Mouse (Mus musculus): ENCODE results near the gene Cd4. TPM values are rescaled to one million over a fixed set of nuclear protein-coding genes. Genes with fewer than 3 reads are reported as not detected.
"Not testable (repeated sequence)": the region's sequence is repeated elsewhere in the genome, so short reads cannot be mapped to it uniquely, and the experiment has no call there.

The Cd4 gene
- total RNA-seq, 1 experiment from 2014 or later = 5.8 TPM

- ATAC-seq (replicated peaks in 1 of 2; ENCODE audit: insufficient read depth in 1 of 2, low FRiP score in 2 of 2, low TSS enrichment in 1 of 2, low read depth in 1 of 2, poor library complexity in 2 of 2, severe bottlenecking in 2 of 2) = no peak
Observed at GRCm38 (mm10) chr6:124834512-124835081, 53.4 kb downstream of the Cd4 start.

- ATAC-seq (replicated peaks in 1 of 2; ENCODE audit: insufficient read depth in 1 of 2, low FRiP score in 2 of 2, low TSS enrichment in 1 of 2, low read depth in 1 of 2, poor library complexity in 2 of 2, severe bottlenecking in 2 of 2) = no peak
Observed at GRCm38 (mm10) chr6:124831649-124832048, 56.4 kb downstream of the Cd4 start.

- ATAC-seq (replicated peaks in 1 of 2; ENCODE audit: insufficient read depth in 1 of 2, low FRiP score in 2 of 2, low TSS enrichment in 1 of 2, low read depth in 1 of 2, poor library complexity in 2 of 2, severe bottlenecking in 2 of 2) = not testable (repeated sequence)
Observed at GRCm38 (mm10) chr6:124831199-124831598, 56.8 kb downstream of the Cd4 start.

GRCm38 (mm10) chr6:124829799-124830700 is 58.0 kb downstream of the Cd4 start:
- peak; percentile 74 to 76 for ATAC-seq (replicated peaks in 1 of 2; ENCODE audit: insufficient read depth in 1 of 2, low FRiP score in 2 of 2, low TSS enrichment in 1 of 2, low read depth in 1 of 2, poor library complexity in 2 of 2, severe bottlenecking in 2 of 2)

- ATAC-seq (replicated peaks in 1 of 2; ENCODE audit: insufficient read depth in 1 of 2, low FRiP score in 2 of 2, low TSS enrichment in 1 of 2, low read depth in 1 of 2, poor library complexity in 2 of 2, severe bottlenecking in 2 of 2) = peak; percentile 83
Observed at GRCm38 (mm10) chr6:124828868-124829798, 58.9 kb downstream of the Cd4 start, which contains the start of the genes Usp5 and Cdca3. Usp5 (minus strand) TSS chr6:124829484. Cdca3 (plus strand) TSS chr6:124829547.

GRCm38 (mm10) chr6:124828101-124828592 is 59.9 kb downstream of the Cd4 start:
- peak; percentile 4 to 10; a peak in 2 of 4 replicates for ATAC-seq (replicated peaks in 1 of 2; ENCODE audit: insufficient read depth in 1 of 2, low FRiP score in 2 of 2, low TSS enrichment in 1 of 2, low read depth in 1 of 2, poor library complexity in 2 of 2, severe bottlenecking in 2 of 2)

- ATAC-seq (replicated peaks in 1 of 2; ENCODE audit: insufficient read depth in 1 of 2, low FRiP score in 2 of 2, low TSS enrichment in 1 of 2, low read depth in 1 of 2, poor library complexity in 2 of 2, severe bottlenecking in 2 of 2) = no peak
Observed at GRCm38 (mm10) chr6:124822049-124822448, 66.0 kb downstream of the Cd4 start.

- no peak for ATAC-seq (replicated peaks in 1 of 2; ENCODE audit: insufficient read depth in 1 of 2, low FRiP score in 2 of 2, low TSS enrichment in 1 of 2, low read depth in 1 of 2, poor library complexity in 2 of 2, severe bottlenecking in 2 of 2)
Observed at GRCm38 (mm10) chr6:124820891-124821290, 67.1 kb downstream of the Cd4 start.

- peak in 1 of 2 experiments; percentile 62; a peak in 2 of 4 replicates for ATAC-seq (replicated peaks in 1 of 2; ENCODE audit: insufficient read depth in 1 of 2, low FRiP score in 2 of 2, low TSS enrichment in 1 of 2, low read depth in 1 of 2, poor library complexity in 2 of 2, severe bottlenecking in 2 of 2)
Observed at GRCm38 (mm10) chr6:124817971-124818370, 70.0 kb downstream of the Cd4 start.

- ATAC-seq (replicated peaks in 1 of 2; ENCODE audit: insufficient read depth in 1 of 2, low FRiP score in 2 of 2, low TSS enrichment in 1 of 2, low read depth in 1 of 2, poor library complexity in 2 of 2, severe bottlenecking in 2 of 2) = no peak
Observed at GRCm38 (mm10) chr6:124817563-124817962, 70.5 kb downstream of the Cd4 start.

- no peak for ATAC-seq (replicated peaks in 1 of 2; ENCODE audit: insufficient read depth in 1 of 2, low FRiP score in 2 of 2, low TSS enrichment in 1 of 2, low read depth in 1 of 2, poor library complexity in 2 of 2, severe bottlenecking in 2 of 2)
Observed at GRCm38 (mm10) chr6:124817125-124817524, 70.9 kb downstream of the Cd4 start.

- ATAC-seq (replicated peaks in 1 of 2; ENCODE audit: insufficient read depth in 1 of 2, low FRiP score in 2 of 2, low TSS enrichment in 1 of 2, low read depth in 1 of 2, poor library complexity in 2 of 2, severe bottlenecking in 2 of 2) = no peak
Observed at GRCm38 (mm10) chr6:124816611-124817010, 71.4 kb downstream of the Cd4 start.

GRCm38 (mm10) chr6:124814858-124815774 is 72.9 kb downstream of the Cd4 start:
- no peak for ATAC-seq (replicated peaks in 1 of 2; ENCODE audit: insufficient read depth in 1 of 2, low FRiP score in 2 of 2, low TSS enrichment in 1 of 2, low read depth in 1 of 2, poor library complexity in 2 of 2, severe bottlenecking in 2 of 2)
